In genomic region chr19:46481756-46482155, GRCm38 (mm10) we compare ENCODE assay signal across 10 mouse cellular contexts. TPM values are rescaled to one million over a fixed set of nuclear protein-coding genes. Genes with fewer than 3 reads are reported as not detected.
DNase-seq lines count a peak whose midpoint lies in the region; ATAC-seq and TF ChIP-seq lines count a peak whose summit lies in the region.
"Had no signal": no experiment of that assay in that cellular context is flagged by ENCODE, and none has a peak within 500 bp of the region (broad histone marks: within the 10 kb centered on the region; RNA-seq: fewer than 3 reads in every experiment).

No protein-coding gene starts in this region.

- no peaks in the 10 kb centered on the region for H3K27me3 ChIP-seq in hindbrain, embryonic 11.5 days (ENCODE audit: control insufficient read depth, insufficient read depth, low read length)
- no peaks in the 10 kb centered on the region for H3K27me3 ChIP-seq in midbrain, embryonic 16.5 days (ENCODE audit: control insufficient read depth, insufficient read depth, low read depth, low read length)

- no peak overlapping the region for H3K4me3 ChIP-seq in layer of hippocampus, adult 2 months
- H3K4me3 ChIP-seq in hindbrain, embryonic 11.5 days (ENCODE audit: low read depth, low read length): no peak overlapping the region
- no peak overlapping the region for H3K4me3 ChIP-seq in midbrain, embryonic 16.5 days (ENCODE audit: low read depth, low read length)

- no peak for ATAC-seq in hindbrain, embryonic 11.5 days (ENCODE audit: low FRiP score)
- ATAC-seq in midbrain, embryonic 16.5 days: no peak

- H3K9me3 ChIP-seq in hindbrain, embryonic 11.5 days (ENCODE audit: control insufficient read depth, low read length): no peaks in the 10 kb centered on the region
- H3K9me3 ChIP-seq in midbrain, embryonic 16.5 days (replicated peaks; ENCODE audit: control insufficient read depth, low read length, poor library complexity, severe bottlenecking): no peaks in the 10 kb centered on the region

- H3K9ac ChIP-seq in hindbrain, embryonic 11.5 days (ENCODE audit: low read depth, low read length): no peak overlapping the region
- no peak overlapping the region for H3K9ac ChIP-seq in midbrain, embryonic 16.5 days (ENCODE audit: low read depth, low read length)

- H3K36me3 ChIP-seq in hindbrain, embryonic 11.5 days (ENCODE audit: control insufficient read depth, insufficient read depth, low read length): 0 out of 2 replicates have a peak, but pooled peaks cover 2% of the 10 kb centered on the region
- no peaks in the 10 kb centered on the region for H3K36me3 ChIP-seq in midbrain, embryonic 16.5 days (ENCODE audit: control insufficient read depth, insufficient read depth, low read length)

- TF ChIP-seq CTCF in layer of hippocampus, adult 2 months (conservative IDR thresholded peaks at IDR 0.05): no peak

- peaks cover 4% of the 10 kb centered on the region; the same call in 1 of the 2 replicates for H3K4me1 ChIP-seq in hindbrain, embryonic 11.5 days (replicated peaks; ENCODE audit: control insufficient read depth, insufficient read depth, low read length)
- H3K4me1 ChIP-seq in midbrain, embryonic 16.5 days (ENCODE audit: control insufficient read depth, insufficient read depth, low read length): peaks cover 20% of the 10 kb centered on the region

- 0 out of 2 replicates have a peak overlapping the region, but pooled peaks have one; percentile 25 for H3K27ac ChIP-seq in layer of hippocampus, adult 2 months
- H3K27ac ChIP-seq in hindbrain, embryonic 11.5 days (ENCODE audit: low read depth, low read length): 0 out of 2 replicates have a peak overlapping the region, but pooled peaks have one; percentile 42
- peak overlapping the region; percentile 47 for H3K27ac ChIP-seq in midbrain, embryonic 16.5 days (ENCODE audit: low read length)

- H3K4me2 ChIP-seq in hindbrain, embryonic 11.5 days (replicated peaks; ENCODE audit: low read depth, low read length): no peak overlapping the region
- no peak overlapping the region for H3K4me2 ChIP-seq in midbrain, embryonic 16.5 days (ENCODE audit: low read length)

- WGBS in hindbrain, embryonic 11.5 days: 35% methylated on average over 4 of the region's 4 CpGs
- 16% methylated on average over 4 of the region's 4 CpGs for WGBS in midbrain, embryonic 16.5 days

- peak; percentile 22 for DNase-seq in adrenal gland, postnatal 14 days
- DNase-seq in adrenal gland, adult (ENCODE audit: inconsistent age in 2 of 2, low spot score in 1 of 2): no peak
- DNase-seq in layer of hippocampus, adult 2 months (ENCODE audit: low spot score in 2 of 2): no peak
- no peak for DNase-seq in layer of hippocampus, postnatal 14 days (ENCODE audit: low spot score in 2 of 2)
- no peak for DNase-seq in hindbrain, embryonic 11.5 days (ENCODE audit: low spot score)
- no peak for DNase-seq in urinary bladder, postnatal 36 days (ENCODE audit: low spot score in 2 of 2)
- DNase-seq in thymus, postnatal 4 days: no peak
- DNase-seq: adrenal gland, adult 2 months; right cerebral cortex, adult 18-20 months had no signal

RNA-seq across cellular contexts. Expression of gene Trim8, which starts 19.7 kb away (rescaled TPM):
- 39.3 and 44.9 TPM in 2 replicates for total RNA-seq in adrenal gland, postnatal 14 days (2021)
- total RNA-seq in layer of hippocampus, adult 2 months (2021): 100 to 1,000 TPM in 1 of 2 experiments, 10 to 100 TPM in 1; 99.9 to 108 TPM
- 100 to 1,000 TPM in 1 of 2 experiments, 10 to 100 TPM in 1; 98.9 to 110 TPM for total RNA-seq in layer of hippocampus, postnatal 14 days (2021)
- 28.4 and 30.6 TPM in 2 replicates for polyA plus RNA-seq in hindbrain, embryonic 11.5 days (2014; fragmentation: Nextera tagmentation; extraction: Ambion mirVana)
- 25.9 and 26.8 TPM in 2 replicates for polyA plus RNA-seq in midbrain, embryonic 16.5 days (2015; fragmentation: Nextera tagmentation; extraction: Ambion mirVana)
